Mouse (Mus musculus) myocyte (in vitro differentiated cells): ENCODE data around the gene Arhgap25. TPM values are rescaled to one million over a fixed set of nuclear protein-coding genes. Genes with fewer than 3 reads are reported as not detected.

Source experiments
- H3K27me3 ChIP-seq: one replicate; pipeline ENCODE4 v1.6.1; 2011; ENCODE audit not compliant: control insufficient read depth, insufficient read depth, insufficient read length
- H3K36me3 ChIP-seq: one replicate; pipeline ENCODE4 v1.6.1; 2011; ENCODE audit not compliant: control insufficient read depth, insufficient read depth
- H3K4me2 ChIP-seq: one replicate; pipeline ENCODE4 v1.6.1; 2011; ENCODE audit warnings: low read depth, control low read depth
- H3K4me3 ChIP-seq: one replicate; pipeline ENCODE4 v1.5.1; 2011; ENCODE audit warnings: mild to moderate bottlenecking, control low read depth, moderate library complexity
- H3K79me2 ChIP-seq: one replicate; pipeline ENCODE4 v1.6.1; 2011; ENCODE audit not compliant: control insufficient read depth, insufficient read depth
- H3ac ChIP-seq: one replicate; pipeline ENCODE4 v1.6.1; 2011; ENCODE audit not compliant: control insufficient read depth, insufficient read length
- CEBPB ChIP-seq: IDR thresholded peaks from 2 replicates; pipeline ENCODE4 v1.6.1; 2011; ENCODE audit warnings: mild to moderate bottlenecking, moderate library complexity; ENCODE audit not compliant: poor library complexity, insufficient read depth, severe bottlenecking
- E2F4 ChIP-seq: IDR thresholded peaks from one replicate; pipeline ENCODE4 v1.6.1; 2011; ENCODE audit warnings: mild to moderate bottlenecking, control low read depth, moderate library complexity; ENCODE audit not compliant: insufficient read depth
- MAX ChIP-seq: IDR thresholded peaks from one replicate; pipeline ENCODE4 v1.6.1; 2011; ENCODE audit warnings: low read depth, mild to moderate bottlenecking, control low read depth
- MYOD1 ChIP-seq, 3 experiments: IDR thresholded peaks; one replicate each; pipeline ENCODE4 v1.6.1; 2011; ENCODE audit warnings: control low read depth in 2 of 3, low read depth in 2 of 3, mild to moderate bottlenecking in 2 of 3, moderate library complexity in 1 of 3; ENCODE audit not compliant: insufficient read length in 2 of 3, control insufficient read depth in 1 of 3
- MYOG ChIP-seq, 3 experiments: IDR thresholded peaks; one replicate each; pipeline ENCODE4 v1.6.1; 2011; ENCODE audit warnings: control low read depth in 2 of 3, low read depth in 2 of 3, mild to moderate bottlenecking in 2 of 3; ENCODE audit not compliant: insufficient read length in 2 of 3, control insufficient read depth in 1 of 3, insufficient read depth in 1 of 3
- POLR2A ChIP-seq: IDR thresholded peaks from one replicate; pipeline ENCODE4 v1.6.1; 2011; ENCODE audit warnings: low read depth, mild to moderate bottlenecking, control low read depth, moderate library complexity; ENCODE audit not compliant: insufficient read length
- POLR2AphosphoS2 ChIP-seq: IDR thresholded peaks from one replicate; pipeline ENCODE4 v1.6.1; 2011; ENCODE audit warnings: low read depth, control low read depth; ENCODE audit not compliant: insufficient read length
- REST ChIP-seq: IDR thresholded peaks from one replicate; pipeline ENCODE4 v1.6.1; 2011; ENCODE audit warnings: mild to moderate bottlenecking, control low read depth, moderate library complexity; ENCODE audit not compliant: insufficient read depth, insufficient read length
- SRF ChIP-seq: IDR thresholded peaks from one replicate; pipeline ENCODE4 v1.6.1; 2011; ENCODE audit warnings: low read depth; ENCODE audit not compliant: control insufficient read depth, insufficient read length
- TCF12 ChIP-seq: IDR thresholded peaks from one replicate; pipeline ENCODE4 v1.6.1; 2011; ENCODE audit warnings: mild to moderate bottlenecking, control low read depth; ENCODE audit not compliant: poor library complexity, insufficient read depth, severe bottlenecking
- TCF3 ChIP-seq: IDR thresholded peaks from one replicate; pipeline ENCODE4 v1.6.1; 2011; ENCODE audit warnings: low read depth, control low read depth; ENCODE audit not compliant: insufficient read length
- USF1 ChIP-seq: IDR thresholded peaks from one replicate; pipeline ENCODE4 v1.6.1; 2011; ENCODE audit warnings: low read depth, mild to moderate bottlenecking, control low read depth, moderate library complexity
- polyA plus RNA-seq: library from polyadenylated mRNA; unstranded; fragments of >200 nt; fragmentation: generic; extraction: Trizol; gene quantifications from one replicate; pipeline ENCODE4 v1.2.1, GENCODE M21; 2012; ENCODE audit warnings: missing spikeins

Gene Arhgap25
- polyA plus RNA-seq, 1 experiment, result 0.34 TPM

- H3K4me2 ChIP-seq, result no peak overlapping the region
Measured at GRCm38 (mm10) chr6:87436745-87437144, 96.3 kb downstream of the Arhgap25 start.

GRCm38 (mm10) chr6:87435791-87436190, 97.3 kb downstream of the Arhgap25 start:
- H3K36me3 ChIP-seq, result no peaks in the 10 kb centered on the region
- H3K4me2 ChIP-seq, result no peak overlapping the region
- no peaks in the 10 kb centered on the region for H3K79me2 ChIP-seq
- no peak overlapping the region for H3K4me3 ChIP-seq
- H3K27me3 ChIP-seq, result no peaks in the 10 kb centered on the region
- TF ChIP-seq MAX, result no peak
- TF ChIP-seq TCF3, result no peak
- TF ChIP-seq CEBPB, result no peak
- no peak for TF ChIP-seq SRF
- no peak for TF ChIP-seq E2F4
- TF ChIP-seq USF1, result no peak
- no peak for TF ChIP-seq MYOG (IDR thresholded peaks at IDR 0.05; ENCODE audit: control insufficient read depth in 1 of 3, insufficient read depth in 1 of 3, insufficient read length in 2 of 3, low read depth in 2 of 3)
- no peak for TF ChIP-seq MYOD1 (IDR thresholded peaks at IDR 0.05; ENCODE audit: control insufficient read depth in 1 of 3, insufficient read length in 2 of 3, low read depth in 2 of 3)
- TF ChIP-seq TCF12, result no peak
- TF ChIP-seq POLR2AphosphoS2, result no peak
- no peak overlapping the region for H3ac ChIP-seq

More at GRCm38 (mm10) chr6:87436745-87437144, 96.3 kb downstream of the Arhgap25 start:
- H3ac ChIP-seq, result no peak overlapping the region
- TF ChIP-seq SRF (no peak), E2F4 (no peak), MYOD1 (IDR thresholded peaks at IDR 0.05; ENCODE audit: control insufficient read depth in 1 of 3, insufficient read length in 2 of 3, low read depth in 2 of 3) (no peak), USF1 (no peak), TCF12 (no peak), CEBPB (no peak), POLR2AphosphoS2 (no peak), MYOG (IDR thresholded peaks at IDR 0.05; ENCODE audit: control insufficient read depth in 1 of 3, insufficient read depth in 1 of 3, insufficient read length in 2 of 3, low read depth in 2 of 3) (no peak), POLR2A (no peak), TCF3 (no peak), MAX (no peak), REST (no peak)
- no peaks in the 10 kb centered on the region for H3K27me3 ChIP-seq
- no peak overlapping the region for H3K4me3 ChIP-seq
- H3K36me3 ChIP-seq, result no peaks in the 10 kb centered on the region
- no peaks in the 10 kb centered on the region for H3K79me2 ChIP-seq

- H3K4me3 ChIP-seq, result no peak within 1 kb of the TSS
- no peak within 1 kb of the TSS for H3K4me2 ChIP-seq
Measured at GRCm38 (mm10) chr6:87428487-87429044, 104.5 kb downstream of the Arhgap25 start, which contains the start of gene Bmp10. TSS of gene Bmp10 (plus strand) at chr6:87428994.

GRCm38 (mm10) chr6:87427616-87428015, 105.4 kb downstream of the Arhgap25 start:
- Histone ChIP-seq H3K79me2 (no peaks in the 10 kb centered on the region), H3K4me3 (no peak overlapping the region), H3ac (no peak overlapping the region), H3K27me3 (no peaks in the 10 kb centered on the region), H3K36me3 (no peaks in the 10 kb centered on the region), H3K4me2 (no peak overlapping the region)
- no peak for TF ChIP-seq REST
- TF ChIP-seq SRF, result no peak
- TF ChIP-seq USF1, result no peak
- TF ChIP-seq MYOD1 (IDR thresholded peaks at IDR 0.05; ENCODE audit: control insufficient read depth in 1 of 3, insufficient read length in 2 of 3, low read depth in 2 of 3), result no peak
- no peak for TF ChIP-seq POLR2A
- TF ChIP-seq TCF12, result no peak
- TF ChIP-seq MYOG (IDR thresholded peaks at IDR 0.05; ENCODE audit: control insufficient read depth in 1 of 3, insufficient read depth in 1 of 3, insufficient read length in 2 of 3, low read depth in 2 of 3), result no peak
- TF ChIP-seq CEBPB, result no peak
- TF ChIP-seq POLR2AphosphoS2, result no peak
- no peak for TF ChIP-seq MAX
- TF ChIP-seq E2F4, result no peak
- TF ChIP-seq TCF3, result no peak

More at GRCm38 (mm10) chr6:87428487-87429044, 104.5 kb downstream of the Arhgap25 start, which contains the start of gene Bmp10:
- H3K79me2 ChIP-seq, result no peaks in the 10 kb centered on the region
- TF ChIP-seq CEBPB (no peak), POLR2A (no peak), TCF3 (no peak)
- H3K27me3 ChIP-seq, result no peaks in the 10 kb centered on the region
- H3ac ChIP-seq, result no peak within 1 kb of the TSS
- no peaks in the 10 kb centered on the region for H3K36me3 ChIP-seq

- no peaks in the 10 kb centered on the region for H3K79me2 ChIP-seq
- H3K27me3 ChIP-seq, result no peaks in the 10 kb centered on the region
- no peak overlapping the region for H3K4me3 ChIP-seq
- no peak overlapping the region for H3K4me2 ChIP-seq
- TF ChIP-seq SRF (no peak), MAX (no peak), REST (no peak), E2F4 (no peak), POLR2AphosphoS2 (no peak), MYOG (IDR thresholded peaks at IDR 0.05; ENCODE audit: control insufficient read depth in 1 of 3, insufficient read depth in 1 of 3, insufficient read length in 2 of 3, low read depth in 2 of 3) (no peak), USF1 (no peak), CEBPB (no peak), MYOD1 (IDR thresholded peaks at IDR 0.05; ENCODE audit: control insufficient read depth in 1 of 3, insufficient read length in 2 of 3, low read depth in 2 of 3) (no peak), POLR2A (no peak), TCF12 (no peak), TCF3 (no peak)
- no peaks in the 10 kb centered on the region for H3K36me3 ChIP-seq
- no peak overlapping the region for H3ac ChIP-seq
Measured at GRCm38 (mm10) chr6:87426954-87427353, 106.1 kb downstream of the Arhgap25 start.
